Mouse (Mus musculus) ES-Bruce4 (cell line): ENCODE measurements around the gene Ankmy1.

Experiments used
- CTCF ChIP-seq: IDR thresholded peaks from one replicate; pipeline ENCODE4 v1.8.1; 2011; ENCODE audit warnings: low read depth, low read length
- EP300 ChIP-seq: IDR thresholded peaks from 2 replicates; pipeline ENCODE4 v1.6.1; 2011; ENCODE audit warnings: low read depth, low read length; ENCODE audit not compliant: insufficient read depth
- POLR2A ChIP-seq: IDR thresholded peaks from one replicate; pipeline ENCODE4 v1.8.1; 2011; ENCODE audit warnings: low read length; ENCODE audit not compliant: insufficient read depth

DNA sequence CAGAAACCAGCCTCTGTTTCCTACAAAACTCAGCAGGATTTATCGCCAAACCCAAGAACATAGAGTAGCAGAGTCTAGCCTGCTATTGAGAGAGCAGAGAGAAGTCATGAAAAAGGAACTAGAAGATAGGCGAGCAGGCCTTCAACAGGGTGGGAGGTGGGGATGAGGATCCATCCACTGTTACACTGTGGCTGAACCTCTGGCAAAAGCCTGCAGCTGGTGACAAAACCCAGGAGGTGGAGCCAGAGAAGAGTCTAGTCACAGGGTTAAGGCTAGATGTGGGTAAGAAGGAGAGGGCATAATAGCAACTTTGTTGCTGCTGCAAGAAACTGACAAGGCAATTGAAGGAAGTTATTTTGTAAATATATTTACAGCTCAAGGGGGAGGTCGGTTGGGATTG is 61.3 kb downstream of the Ankmy1 start:
- TF ChIP-seq POLR2A (no peak), EP300 (no peak), CTCF (no peak)
